Mouse (Mus musculus) left cerebral cortex, postnatal 36 days (tissue): ENCODE measurements at regions not wholly inside any gene's neighbourhood (a gene's known extent, or its start where the extent isn't known, plus 50 kb on each side); places are given as distances from the start of the nearest gene placed in this dataset.

Experiments used
- DNase-seq, 2 experiments: peaks; one replicate each; pipeline ENCODE4 v3.0.0; 2021 to 2022; ENCODE audit warnings: low spot score in 2 of 2, mixed read lengths in 1 of 2
- intact Hi-C: fragments of 180-260 bp; cut with DNase I; formaldehyde crosslinking; loops from one replicate; pipeline ENCODE4 v1.15.1; 2025

DNA sequence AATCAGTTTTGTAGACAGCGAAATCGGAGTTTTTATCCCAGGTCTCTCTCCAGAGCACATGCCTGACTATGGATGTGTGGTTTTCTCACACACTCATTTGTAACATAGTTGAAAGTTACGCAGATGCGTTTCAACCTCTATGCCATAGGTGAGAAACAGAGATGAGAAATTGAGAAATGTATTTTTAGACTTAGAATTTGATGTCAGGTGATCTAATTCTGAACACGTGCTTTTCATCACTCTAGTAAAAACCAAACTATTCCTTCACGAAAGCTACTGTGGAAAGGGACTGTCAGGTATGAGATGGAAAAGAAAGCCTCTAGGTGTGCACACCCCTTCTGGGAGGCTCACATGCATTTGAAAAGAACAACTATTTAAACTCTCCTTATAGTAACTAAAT lies 96.8 kb upstream of the Fndc3a start:
- intact Hi-C loops: no loop called here

GRCm38 (mm10) chr14:72803579-72803978 lies 93.8 kb upstream of the Fndc3a start:
- DNase-seq: no peak
- intact Hi-C loops: no loop called here

More for the DNA sequence above, 96.8 kb upstream of the Fndc3a start:
- DNase-seq: no peak

- intact Hi-C loops: no loop called here
- no peak for DNase-seq
Observed at GRCm38 (mm10) chr14:72790654-72791053, 80.9 kb upstream of the Fndc3a start.

GRCm38 (mm10) chr14:72786929-72787328 lies 77.1 kb upstream of the Fndc3a start:
- DNase-seq: no peak
- intact Hi-C loops: no loop called here

DNA sequence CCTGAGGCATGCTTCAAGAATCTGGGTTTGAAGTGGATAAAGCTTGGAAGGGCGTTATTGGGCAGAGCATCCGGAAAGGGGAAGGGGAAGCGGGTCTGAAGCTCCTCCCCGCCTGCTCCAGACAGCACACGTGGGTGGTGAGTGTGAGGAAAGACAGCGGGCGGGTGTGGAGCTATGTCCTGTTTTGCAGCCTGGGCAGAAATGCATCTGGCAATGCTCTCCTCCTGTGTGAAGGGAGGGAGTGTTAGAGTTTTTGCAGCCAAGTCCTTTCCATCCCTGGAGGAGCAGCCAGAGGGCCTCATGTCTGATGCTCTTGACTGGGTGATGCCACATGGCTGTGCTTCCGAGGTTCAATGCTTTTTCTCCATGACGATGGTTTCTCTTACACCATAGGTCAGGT lies 73.4 kb upstream of the Fndc3a start:
- intact Hi-C loops: no loop called here
- peak; percentile 29 to 32 for DNase-seq

DNA sequence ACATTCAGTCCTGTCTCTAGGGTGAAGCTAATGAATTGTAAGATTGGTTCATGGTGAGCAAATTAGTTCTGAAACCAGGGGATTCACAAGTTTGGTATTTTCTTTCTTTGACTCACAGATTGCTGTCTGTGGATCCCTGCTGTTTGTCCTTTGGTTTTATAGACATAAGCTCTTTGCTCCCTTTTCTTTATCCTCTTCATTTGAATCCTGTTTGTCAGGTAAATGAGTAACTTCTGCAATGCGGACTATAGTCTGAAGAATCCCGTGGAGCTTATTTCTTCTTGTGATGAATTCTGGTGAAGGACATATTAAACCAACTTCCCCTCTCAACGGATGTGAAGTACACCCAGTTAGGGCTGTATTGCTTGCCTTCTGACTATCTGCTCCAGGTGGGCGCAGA lies 69.6 kb upstream of the Fndc3a start:
- intact Hi-C loops: no loop called here
- no peak for DNase-seq

- intact Hi-C loops: no loop called here
- DNase-seq: no peak
Observed at GRCm38 (mm10) chr14:72778756-72779155, 69.0 kb upstream of the Fndc3a start.

DNA sequence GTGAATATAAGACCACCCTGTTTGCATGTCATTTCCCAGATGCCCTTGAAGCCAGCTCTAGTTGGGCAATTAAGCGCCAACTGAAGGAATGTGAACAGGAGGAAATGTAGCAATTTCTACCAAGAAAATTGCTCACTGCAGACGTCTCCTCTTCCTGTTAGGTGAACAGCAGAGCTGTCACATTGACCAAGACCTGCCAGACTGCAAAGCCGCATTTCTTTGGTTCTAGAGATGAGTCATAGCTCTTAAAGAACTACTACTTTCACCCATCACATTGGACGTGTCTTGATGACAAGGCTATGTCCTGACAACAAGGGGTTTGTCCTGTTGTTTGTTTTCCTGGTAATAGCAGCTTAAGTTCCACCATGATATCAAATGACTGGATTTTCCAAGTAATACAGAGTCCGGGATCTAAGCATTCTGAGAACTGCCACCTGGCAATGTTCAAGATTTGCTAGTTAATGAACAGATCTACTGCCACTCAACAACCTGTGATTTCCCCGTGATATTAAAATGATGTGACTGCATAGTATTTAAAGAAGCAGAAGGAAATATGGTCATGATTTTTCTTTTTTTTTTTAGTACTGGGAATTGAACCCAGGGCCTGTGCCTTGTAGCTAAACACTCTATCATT lies 68.2 kb upstream of the Fndc3a start:
- no peak for DNase-seq
- intact Hi-C loops: no loop called here

GRCm38 (mm10) chr14:72770237-72770636 lies 60.4 kb upstream of the Fndc3a start:
- no peak for DNase-seq
- intact Hi-C loops: no loop called here

- DNase-seq: no peak
- intact Hi-C loops: no loop called here
Observed at GRCm38 (mm10) chr14:72760123-72760522, 50.3 kb upstream of the Fndc3a start.
